Mouse (Mus musculus) hindbrain, postnatal 0 days (tissue): Measurements from ENCODE around the gene Col28a1. TPM values are rescaled to one million over a fixed set of nuclear protein-coding genes. Genes with fewer than 3 reads are reported as not detected.

ENCODE experiments used
- ATAC-seq: fragments of 200-750 bp; cut with Nextera tagmentation; 2 replicates; pipeline ENCODE4 v1.8.0; 2017; ENCODE audit warnings: mild to moderate bottlenecking, moderate TSS enrichment, moderate library complexity
- DNase-seq: peaks from one replicate; pipeline ENCODE4 v3.0.0-alpha.2; 2015; ENCODE audit warnings: low spot score
- H3K27ac ChIP-seq: fragments of 300-500 bp; sonication (generic); 2 replicates; pipeline ENCODE4 v1.5.1; 2014; ENCODE audit warnings: mild to moderate bottlenecking
- H3K27me3 ChIP-seq: fragments of 300-500 bp; sonication (generic); 2 replicates; pipeline ENCODE4 v1.6.1; 2014; ENCODE audit warnings: low read length, mixed read lengths; ENCODE audit not compliant: insufficient read depth
- H3K36me3 ChIP-seq: fragments of 300-500 bp; sonication (generic); 2 replicates; pipeline ENCODE4 v1.6.1; 2014; ENCODE audit warnings: low read length, mixed read lengths; ENCODE audit not compliant: insufficient read depth
- H3K4me1 ChIP-seq: fragments of 300-500 bp; sonication (generic); 2 replicates; pipeline ENCODE4 v1.6.1; 2014; ENCODE audit warnings: antibody characterized with exemption, low read length, mixed read lengths; ENCODE audit not compliant: insufficient read depth
- H3K4me2 ChIP-seq: fragments of 300-500 bp; sonication (generic); 2 replicates; pipeline ENCODE4 v1.6.1; 2014; ENCODE audit warnings: low read depth, mild to moderate bottlenecking, low read length, moderate library complexity, mixed read lengths
- H3K4me3 ChIP-seq: fragments of 300-500 bp; sonication (generic); 2 replicates; pipeline ENCODE4 v1.5.1; 2014; ENCODE audit warnings: low read length
- H3K9ac ChIP-seq: fragments of 300-500 bp; sonication (generic); replicated peaks from 2 replicates; pipeline ENCODE4 v1.6.1; 2014; ENCODE audit warnings: mild to moderate bottlenecking, low read length, moderate library complexity, mixed read lengths
- H3K9me3 ChIP-seq: fragments of 300-500 bp; sonication (generic); 2 replicates; pipeline ENCODE4 v1.6.1; 2016; ENCODE audit warnings: low read length, mixed read lengths
- CTCF ChIP-seq: IDR thresholded peaks from 2 replicates; pipeline ENCODE4 v1.5.1; 2016; ENCODE audit warnings: antibody characterized with exemption, control low read depth, low read depth
- WGBS: fragments of 180-500 bp; shearing (Covaris S2); extraction: QIAGEN DNeasy Blood & Tissue Kit; methylation state at CpG from one replicate; pipeline ENCODE4 v1.1.7; 2014; 5-methylcytosine and 5-hydroxymethylcytosine counted together
- polyA plus RNA-seq: library from polyadenylated mRNA; unstranded; fragments of >200 nt; fragmentation: Nextera tagmentation; extraction: Ambion mirVana; gene quantifications from 2 replicates; pipeline ENCODE4 v1.2.1, GENCODE M21; 2015
- total RNA-seq: library from RNA; depleted of rRNA; stranded (reverse); fragments of >200 nt; gene quantifications from 2 replicates; pipeline ENCODE4 v1.2.3, GENCODE M21; 2014

The Col28a1 gene
- total and polyA plus RNA-seq, 2 experiments from 2014 or later, result 0.94 to 1.4 TPM

DNA sequence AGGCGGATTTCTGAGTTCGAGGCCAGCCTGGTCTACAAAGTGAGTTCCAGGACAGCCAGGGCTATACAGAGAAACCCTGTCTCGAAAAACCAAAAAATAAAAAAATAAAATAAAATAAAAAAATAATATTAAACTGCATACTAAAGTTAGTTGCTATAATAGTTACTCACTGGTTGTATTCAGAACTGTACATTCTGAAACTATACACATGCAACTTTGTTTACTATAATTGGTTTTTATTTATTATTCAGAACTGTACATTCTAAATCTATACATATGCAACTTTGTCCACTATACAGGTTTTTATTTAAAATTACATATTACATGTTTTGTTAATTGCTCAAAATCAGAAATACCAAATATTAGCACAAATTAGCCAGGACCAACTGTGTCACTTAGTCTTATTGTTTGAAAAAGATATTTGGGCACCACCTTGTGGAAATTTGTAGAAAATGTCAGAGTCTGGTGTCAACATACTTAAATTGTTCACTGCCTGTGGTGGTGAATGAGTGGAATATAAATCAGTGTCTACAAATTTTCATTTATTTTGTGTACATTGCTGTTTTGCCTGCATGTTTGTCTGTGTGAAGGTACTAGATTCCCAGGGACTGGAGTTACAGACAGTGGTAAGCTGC lies 3.7 kb downstream of the Col28a1 start:
- ATAC-seq (peak; percentile 74; the same call in 1 of the 2 replicates), DNase-seq (peak; percentile 80)
- no peak overlapping the region for H3K27ac ChIP-seq
- H3K36me3 ChIP-seq, result no peaks in the 10 kb centered on the region
- H3K27me3 ChIP-seq, result no peaks in the 10 kb centered on the region
- TF ChIP-seq CTCF, result peak; percentile 69
- H3K4me1 ChIP-seq, result no peaks in the 10 kb centered on the region
- WGBS, result 98% methylated on average over 3 of the region's 3 CpGs
- no peak overlapping the region for H3K4me3 ChIP-seq
- H3K9me3 ChIP-seq, result no peaks in the 10 kb centered on the region
- no peak overlapping the region for H3K9ac ChIP-seq
- H3K4me2 ChIP-seq, result no peak overlapping the region

DNA sequence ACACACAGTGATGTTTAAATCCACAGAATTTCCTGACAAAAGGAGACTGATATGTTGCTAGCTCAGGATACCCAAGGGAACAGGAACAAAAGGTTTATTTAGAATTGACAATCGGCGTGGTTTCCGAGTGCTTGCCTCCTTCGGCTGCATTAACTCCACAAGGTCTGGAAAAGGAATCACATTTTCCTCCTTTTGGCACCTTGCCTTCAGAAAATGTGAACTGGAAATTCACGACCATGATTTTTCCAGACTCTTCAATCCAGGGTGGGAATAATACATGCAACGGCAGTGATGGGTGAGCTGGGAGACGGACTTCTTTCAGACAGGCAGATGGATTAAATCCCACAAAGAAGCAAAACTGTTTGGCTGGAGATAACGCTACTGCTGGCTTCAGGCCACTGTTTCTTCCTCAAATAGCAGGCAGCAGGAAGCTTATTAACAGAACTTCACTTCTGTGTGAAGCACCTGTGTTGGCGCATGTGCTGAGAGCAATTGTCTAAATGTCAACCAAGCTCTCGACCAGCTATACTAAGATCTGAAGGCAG lies 13.9 kb downstream of the Col28a1 start:
- Histone ChIP-seq H3K4me3 (peak overlapping the region; percentile 11), H3K4me2 (peak overlapping the region; percentile 48), H3K4me1 (no peaks in the 10 kb centered on the region), H3K9me3 (no peaks in the 10 kb centered on the region), H3K9ac (peak overlapping the region; percentile 28), H3K36me3 (no peaks in the 10 kb centered on the region), H3K27ac (peak overlapping the region; percentile 34; the same call in 1 of the 2 replicates), H3K27me3 (no peaks in the 10 kb centered on the region)
- no peak for TF ChIP-seq CTCF
- 8% methylated on average over 10 of the region's 10 CpGs for WGBS
- DNase-seq, result peak; percentile 55
- peak; percentile 40; the same call in 1 of the 2 replicates for ATAC-seq

DNA sequence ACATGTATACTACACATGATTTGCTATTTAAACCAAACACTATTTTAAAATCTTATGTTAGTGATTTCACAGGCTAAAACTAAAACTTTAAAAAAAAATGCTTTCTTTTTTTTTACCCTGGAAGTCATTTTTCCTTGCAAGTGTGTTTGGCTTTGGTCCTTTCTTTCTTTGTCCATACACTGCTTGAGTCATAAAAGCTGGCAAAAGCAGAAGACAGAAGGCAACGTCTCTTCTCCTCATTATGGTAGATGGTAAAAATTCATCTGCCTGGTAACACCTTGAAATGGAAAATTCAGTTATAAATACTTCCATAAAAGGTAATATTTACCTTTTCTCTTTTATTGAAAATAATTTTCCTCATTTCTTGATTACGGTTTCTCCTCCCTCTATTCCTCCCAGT lies 16.3 kb downstream of the Col28a1 start:
- ATAC-seq (no peak), DNase-seq (no peak)
- H3K4me2 ChIP-seq, result no peak overlapping the region
- no peak overlapping the region for H3K4me3 ChIP-seq
- no peak overlapping the region for H3K9ac ChIP-seq
- TF ChIP-seq CTCF, result no peak
- WGBS, result 82% methylated on average over 2 of the region's 2 CpGs
- no peak overlapping the region for H3K27ac ChIP-seq
- no peaks in the 10 kb centered on the region for H3K4me1 ChIP-seq
- H3K36me3 ChIP-seq, result no peaks in the 10 kb centered on the region
- H3K9me3 ChIP-seq, result no peaks in the 10 kb centered on the region
- H3K27me3 ChIP-seq, result no peaks in the 10 kb centered on the region

DNA sequence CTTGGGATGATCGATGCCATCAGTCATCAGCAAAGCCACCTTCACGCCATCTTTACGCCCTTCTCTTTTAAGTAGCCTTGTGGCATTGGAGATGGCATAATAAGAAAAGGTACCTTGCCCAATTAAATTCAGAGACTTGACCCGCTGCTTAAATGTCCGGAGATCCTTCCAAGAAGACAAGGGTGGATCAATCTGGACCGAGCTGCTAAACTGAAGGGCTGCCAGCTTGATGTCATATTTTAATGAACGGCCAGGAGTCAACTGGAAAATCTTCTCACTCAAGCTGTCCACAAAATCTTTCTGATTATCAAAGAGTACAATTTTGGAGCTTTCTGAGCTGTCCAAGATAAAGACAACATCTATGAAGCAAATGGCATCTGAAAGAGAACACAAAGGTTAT lies 17.1 kb downstream of the Col28a1 start:
- Histone ChIP-seq H3K9me3 (no peaks in the 10 kb centered on the region), H3K4me3 (no peak overlapping the region), H3K4me1 (no peaks in the 10 kb centered on the region), H3K27ac (no peak overlapping the region), H3K9ac (no peak overlapping the region), H3K27me3 (no peaks in the 10 kb centered on the region), H3K36me3 (no peaks in the 10 kb centered on the region), H3K4me2 (no peak overlapping the region)
- DNase-seq, result no peak
- 94% methylated on average over 7 of the region's 7 CpGs for WGBS
- ATAC-seq, result no peak
- TF ChIP-seq CTCF, result no peak

DNA sequence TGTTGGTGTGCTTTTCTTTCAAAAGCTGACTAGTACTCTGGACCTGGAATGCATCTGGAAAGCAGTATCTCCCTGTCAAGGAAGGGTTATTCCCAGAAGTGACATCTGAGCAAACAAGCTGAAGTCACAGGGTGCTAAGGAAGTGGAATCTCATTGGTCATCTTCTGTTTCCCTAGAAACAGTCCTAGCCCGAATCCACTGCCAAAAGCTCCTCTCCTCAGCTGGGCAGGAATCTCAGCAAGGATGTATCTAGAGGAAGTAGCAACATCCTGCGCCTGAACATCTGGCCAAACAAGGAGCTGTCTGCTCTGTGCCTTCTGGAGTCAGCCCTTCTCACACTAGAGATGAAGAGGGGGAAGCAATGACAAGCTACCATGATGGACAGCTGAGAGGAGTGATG lies 18.4 kb downstream of the Col28a1 start:
- ATAC-seq (peak; percentile 40; the same call in 1 of the 2 replicates), DNase-seq (no peak)
- no peak overlapping the region for H3K9ac ChIP-seq
- no peak for TF ChIP-seq CTCF
- H3K4me3 ChIP-seq, result no peak overlapping the region
- no peak overlapping the region for H3K4me2 ChIP-seq
- H3K4me1 ChIP-seq, result no peaks in the 10 kb centered on the region
- H3K27me3 ChIP-seq, result no peaks in the 10 kb centered on the region
- no peak overlapping the region for H3K27ac ChIP-seq
- no peaks in the 10 kb centered on the region for H3K9me3 ChIP-seq
- no peaks in the 10 kb centered on the region for H3K36me3 ChIP-seq
- WGBS, result 52% methylated on average over 2 of the region's 2 CpGs

DNA sequence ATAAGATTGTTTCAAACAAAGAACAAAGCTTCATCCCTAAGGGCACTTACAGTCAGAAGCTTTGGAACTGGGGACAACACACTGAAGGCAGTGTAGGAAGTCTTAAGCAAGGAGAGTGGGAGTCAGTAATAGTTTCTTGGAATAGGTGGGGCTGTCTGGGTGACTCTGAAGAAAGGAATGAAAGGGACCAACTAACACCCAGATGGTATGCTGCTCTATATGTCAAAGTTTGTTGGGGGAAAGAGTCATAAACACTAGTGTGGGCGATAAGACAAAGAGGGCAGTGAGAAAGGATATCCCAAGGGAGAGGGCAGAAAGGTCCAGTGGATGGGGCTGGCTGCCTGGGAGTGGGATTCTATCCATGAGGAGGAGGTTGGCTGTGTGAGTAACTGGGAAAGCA lies 20.3 kb downstream of the Col28a1 start:
- Histone ChIP-seq H3K9me3 (no peaks in the 10 kb centered on the region), H3K9ac (no peak overlapping the region), H3K36me3 (no peaks in the 10 kb centered on the region), H3K27me3 (no peaks in the 10 kb centered on the region), H3K4me2 (no peak overlapping the region), H3K4me3 (no peak overlapping the region), H3K27ac (no peak overlapping the region), H3K4me1 (no peaks in the 10 kb centered on the region)
- WGBS, result 69% methylated on average over 1 of the region's 1 CpGs
- no peak for DNase-seq
- ATAC-seq, result no peak
- no peak for TF ChIP-seq CTCF

DNA sequence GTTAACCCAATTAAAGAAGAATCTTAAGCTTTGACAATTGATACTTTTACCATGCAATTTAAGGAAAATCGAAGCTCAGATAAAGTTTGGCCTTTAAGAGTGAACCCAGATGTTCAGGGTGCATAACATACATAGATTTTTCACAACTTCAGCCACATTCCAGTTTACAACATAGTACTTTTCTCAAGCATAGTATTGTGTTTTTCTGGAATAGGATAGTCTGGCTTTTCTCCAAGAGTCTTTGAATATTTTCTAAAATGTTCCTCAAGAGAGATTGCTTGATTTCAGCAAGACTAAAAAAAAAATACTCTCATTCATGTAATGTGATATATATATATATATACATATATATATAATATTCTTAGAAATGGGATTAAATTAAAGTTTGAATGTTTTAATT lies 27.7 kb downstream of the Col28a1 start:
- Histone ChIP-seq H3K9me3 (no peaks in the 10 kb centered on the region), H3K27me3 (no peaks in the 10 kb centered on the region), H3K4me2 (no peak overlapping the region), H3K27ac (no peak overlapping the region), H3K9ac (no peak overlapping the region), H3K4me3 (no peak overlapping the region), H3K36me3 (no peaks in the 10 kb centered on the region), H3K4me1 (no peaks in the 10 kb centered on the region)
- no peak for DNase-seq
- ATAC-seq, result no peak
- 83% methylated on average over 1 of the region's 1 CpGs for WGBS
- no peak for TF ChIP-seq CTCF
